Mouse (Mus musculus) liver, postnatal 0 days (tissue): Measurements from ENCODE around the gene Gtf2a1. TPM values are rescaled to one million over a fixed set of nuclear protein-coding genes. Genes with fewer than 3 reads are reported as not detected.

Experiments used
- ATAC-seq: fragments of 200-750 bp; cut with Nextera tagmentation; 2 replicates; pipeline ENCODE4 v1.8.0; 2017; ENCODE audit warnings: mild to moderate bottlenecking, moderate library complexity
- DNase-seq: peaks from one replicate; pipeline ENCODE4 v3.0.0-alpha.2; 2016
- H3K27ac ChIP-seq: fragments of 300-500 bp; sonication (generic); 2 replicates; pipeline ENCODE4 v1.5.1; 2014; ENCODE audit warnings: antibody characterized with exemption, moderate library complexity, mild to moderate bottlenecking, low read depth
- H3K27me3 ChIP-seq: fragments of 300-500 bp; sonication (generic); 2 replicates; pipeline ENCODE4 v1.6.1; 2014; ENCODE audit warnings: low read length, control low read depth, mixed read lengths; ENCODE audit not compliant: insufficient read depth
- H3K36me3 ChIP-seq: fragments of 300-500 bp; sonication (generic); replicated peaks from 2 replicates; pipeline ENCODE4 v1.6.1; 2014; ENCODE audit warnings: mild to moderate bottlenecking, control low read depth, low read length, moderate library complexity, mixed read lengths; ENCODE audit not compliant: insufficient read depth
- H3K4me1 ChIP-seq: fragments of 300-500 bp; sonication (generic); 2 replicates; pipeline ENCODE4 v1.6.1; 2014; ENCODE audit warnings: antibody characterized with exemption, mild to moderate bottlenecking, control low read depth; ENCODE audit not compliant: insufficient read depth
- H3K4me2 ChIP-seq: fragments of 300-500 bp; sonication (generic); 2 replicates; pipeline ENCODE4 v1.6.1; 2014; ENCODE audit warnings: low read depth, mild to moderate bottlenecking, low read length, moderate library complexity, mixed read lengths
- H3K4me3 ChIP-seq: fragments of 300-500 bp; sonication (generic); 2 replicates; pipeline ENCODE4 v1.5.1; 2014; ENCODE audit warnings: low read depth, low read length
- H3K9ac ChIP-seq: fragments of 300-500 bp; sonication (generic); replicated peaks from 2 replicates; pipeline ENCODE4 v1.6.1; 2014; ENCODE audit warnings: mild to moderate bottlenecking, moderate library complexity
- H3K9me3 ChIP-seq: fragments of 300-500 bp; sonication (generic); 2 replicates; pipeline ENCODE4 v1.6.1; 2016; ENCODE audit warnings: mild to moderate bottlenecking, control low read depth, low read length, mixed read lengths
- CTCF ChIP-seq: sonication (generic); IDR thresholded peaks from 2 replicates; pipeline ENCODE4 v1.5.1; 2016; ENCODE audit warnings: antibody characterized with exemption, low read depth
- EP300 ChIP-seq: IDR thresholded peaks from 2 replicates; pipeline ENCODE4 v1.6.1; 2016; ENCODE audit warnings: antibody characterized with exemption, low read depth, mild to moderate bottlenecking
- WGBS: fragments of 180-500 bp; shearing (Covaris S2); extraction: QIAGEN DNeasy Blood & Tissue Kit; methylation state at CpG from one replicate; pipeline ENCODE4 v1.1.7; 2014; ENCODE audit not compliant: insufficient replicate concordance; 5-methylcytosine and 5-hydroxymethylcytosine counted together
- polyA plus RNA-seq: library from polyadenylated mRNA; unstranded; fragments of >200 nt; fragmentation: Nextera tagmentation; extraction: Ambion mirVana; gene quantifications from 2 replicates; pipeline ENCODE4 v1.2.1, GENCODE M21; 2015

Gene Gtf2a1
- polyA plus RNA-seq, 1 experiment from 2014 or later: 13.4 TPM

DNA sequence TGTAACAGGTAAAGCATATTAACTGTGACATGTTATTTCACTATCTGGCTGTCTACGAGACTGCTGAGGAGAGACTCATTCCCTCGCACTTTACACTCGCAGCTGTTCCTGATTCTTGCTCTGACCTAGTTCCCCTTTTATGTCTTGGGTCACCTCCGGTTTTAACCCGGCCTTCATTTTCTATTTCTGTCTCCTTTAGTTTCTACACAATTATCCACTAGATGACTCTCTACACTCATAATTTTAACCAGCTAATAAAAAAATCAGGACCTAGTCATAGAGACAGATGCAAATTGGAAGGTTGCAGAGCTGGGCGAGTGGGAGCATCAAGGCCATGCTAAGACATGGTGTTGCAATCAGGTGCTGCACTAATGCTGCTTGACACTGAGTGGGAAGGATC is 55.8 kb downstream of the Gtf2a1 start:
- H3K36me3 ChIP-seq: no peaks in the 10 kb centered on the region
- WGBS: 32% methylated on average over 6 of the region's 6 CpGs
- H3K4me1 ChIP-seq: no peaks in the 10 kb centered on the region
- no peak overlapping the region for H3K27ac ChIP-seq
- ATAC-seq: no peak
- no peaks in the 10 kb centered on the region for H3K9me3 ChIP-seq
- no peak overlapping the region for H3K9ac ChIP-seq
- no peaks in the 10 kb centered on the region for H3K27me3 ChIP-seq
- DNase-seq: no peak
- TF ChIP-seq CTCF (no peak), EP300 (no peak)
- H3K4me2 ChIP-seq: no peak overlapping the region
- no peak overlapping the region for H3K4me3 ChIP-seq

DNA sequence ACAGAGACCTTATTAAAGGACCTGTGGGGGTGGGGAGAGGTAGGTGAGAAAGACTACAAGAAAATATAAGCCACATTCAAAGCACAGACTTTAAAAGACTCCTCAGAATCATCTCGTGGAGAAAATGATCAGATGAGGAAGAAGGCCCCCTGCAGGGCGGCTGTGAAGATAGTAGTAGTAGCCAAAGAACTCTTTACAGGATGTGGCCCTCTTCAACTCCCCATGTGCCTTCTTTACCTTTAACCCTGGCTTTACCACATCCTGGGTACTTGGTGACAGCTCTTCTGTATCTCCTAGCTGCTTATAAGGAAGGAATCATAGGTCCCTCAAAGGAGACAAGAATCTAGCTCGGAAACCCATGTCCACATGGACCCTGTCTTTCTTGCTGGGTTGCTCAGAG is 66.7 kb downstream of the Gtf2a1 start:
- H3K27ac ChIP-seq: no peak overlapping the region
- no peak for TF ChIP-seq EP300
- TF ChIP-seq CTCF: no peak
- 51% methylated on average over 3 of the region's 3 CpGs for WGBS
- no peaks in the 10 kb centered on the region for H3K27me3 ChIP-seq
- H3K36me3 ChIP-seq: no peaks in the 10 kb centered on the region
- no peaks in the 10 kb centered on the region for H3K9me3 ChIP-seq
- H3K4me2 ChIP-seq: no peak overlapping the region
- H3K4me1 ChIP-seq: no peaks in the 10 kb centered on the region
- no peak overlapping the region for H3K9ac ChIP-seq
- ATAC-seq (no peak), DNase-seq (no peak)
- H3K4me3 ChIP-seq: no peak overlapping the region

DNA sequence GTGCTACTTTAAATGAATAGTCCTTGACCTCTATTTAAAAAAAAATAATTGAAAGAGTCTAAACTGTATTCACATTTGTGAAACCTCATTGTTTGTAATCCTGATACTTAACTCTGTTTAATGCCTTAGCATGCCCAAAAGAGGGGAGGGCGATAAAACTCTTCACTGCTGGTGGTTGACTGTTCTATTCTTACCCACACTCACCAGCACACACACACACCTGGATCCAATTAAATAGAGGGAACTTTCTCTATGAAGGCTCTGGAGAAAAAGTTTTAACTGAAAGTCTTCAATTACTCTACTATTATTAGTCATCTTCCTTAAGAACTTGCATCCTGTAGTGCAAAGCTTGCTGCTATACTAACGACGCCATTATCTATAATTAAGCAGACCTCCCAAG is 72.5 kb downstream of the Gtf2a1 start:
- no peak for TF ChIP-seq CTCF
- no peak for TF ChIP-seq EP300
- no peak for ATAC-seq
- WGBS: 86% methylated on average over 3 of the region's 3 CpGs

DNA sequence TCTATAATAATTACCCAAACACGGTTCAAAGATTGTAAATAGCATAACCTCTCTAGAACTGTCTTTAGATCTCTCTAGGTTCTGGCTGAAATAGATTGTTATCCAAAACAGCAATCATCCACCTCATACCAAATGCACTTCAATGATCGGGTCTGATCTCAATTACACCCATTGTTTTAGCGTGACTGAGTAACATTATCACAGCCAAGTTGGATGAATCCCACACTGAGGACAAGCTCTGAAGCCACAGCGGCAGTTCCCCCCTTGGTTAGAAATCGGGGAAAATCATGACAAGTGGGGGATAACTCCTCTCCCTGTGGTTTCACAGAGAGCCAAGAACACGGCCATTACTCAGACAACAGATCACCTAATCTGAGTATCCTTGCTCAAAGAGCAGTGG is 76.3 kb downstream of the Gtf2a1 start:
- no peak overlapping the region for H3K9ac ChIP-seq
- no peak for DNase-seq
- no peak for ATAC-seq
- H3K36me3 ChIP-seq: no peaks in the 10 kb centered on the region
- H3K27ac ChIP-seq: no peak overlapping the region
- no peaks in the 10 kb centered on the region for H3K27me3 ChIP-seq
- H3K4me1 ChIP-seq: no peaks in the 10 kb centered on the region
- H3K9me3 ChIP-seq: no peaks in the 10 kb centered on the region
- WGBS: 75% methylated on average over 6 of the region's 6 CpGs
- no peak for TF ChIP-seq EP300
- no peak for TF ChIP-seq CTCF
- no peak overlapping the region for H3K4me3 ChIP-seq
- no peak overlapping the region for H3K4me2 ChIP-seq

More for the DNA sequence above, 72.5 kb downstream of the Gtf2a1 start:
- no peak overlapping the region for H3K4me2 ChIP-seq
- H3K27ac ChIP-seq: no peak overlapping the region
- H3K36me3 ChIP-seq: no peaks in the 10 kb centered on the region
- no peaks in the 10 kb centered on the region for H3K4me1 ChIP-seq
- H3K9me3 ChIP-seq: no peaks in the 10 kb centered on the region
- H3K4me3 ChIP-seq: no peak overlapping the region
- H3K9ac ChIP-seq: no peak overlapping the region
- no peaks in the 10 kb centered on the region for H3K27me3 ChIP-seq
- DNase-seq: no peak

DNA sequence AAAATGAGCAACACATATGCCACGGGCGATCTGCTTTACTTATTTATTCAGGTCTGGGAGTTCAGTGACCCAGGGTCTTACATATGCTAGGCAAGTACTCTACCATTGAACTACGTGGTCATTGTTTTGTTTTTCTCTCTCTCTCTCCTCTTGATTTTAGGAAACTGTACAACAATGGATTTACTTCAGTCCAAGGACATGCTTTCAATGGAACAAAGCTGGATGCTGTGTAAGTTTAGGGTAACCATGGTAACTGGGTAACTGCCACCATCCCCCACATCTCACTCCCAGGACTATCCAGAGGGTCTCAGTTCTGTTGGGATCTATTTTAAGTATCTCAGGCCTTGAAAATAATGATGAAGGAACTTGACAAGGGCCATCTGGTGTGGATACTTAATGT is 78.5 kb downstream of the Gtf2a1 start:
- ATAC-seq (no peak), DNase-seq (no peak)
- Histone ChIP-seq H3K27me3 (no peaks in the 10 kb centered on the region), H3K4me1 (no peaks in the 10 kb centered on the region), H3K4me3 (no peak overlapping the region), H3K36me3 (no peaks in the 10 kb centered on the region), H3K9ac (no peak overlapping the region), H3K27ac (no peak overlapping the region), H3K4me2 (no peak overlapping the region), H3K9me3 (no peaks in the 10 kb centered on the region)
- 67% methylated on average over 3 of the region's 3 CpGs for WGBS
- TF ChIP-seq CTCF (no peak), EP300 (no peak)

Other genes with a start within 250 kb of the Gtf2a1 start
- 3.1 and 3.7 TPM in 2 replicates for gene Cep128, start 206.1 kb downstream of the Gtf2a1 start, polyA plus RNA-seq
- gene Tshr, start 205.9 kb downstream of the Gtf2a1 start, polyA plus RNA-seq: 0.02 and 0.07 TPM in 2 replicates
- 5.5 and 5.6 TPM in 2 replicates for gene Ston2, start 197.9 kb upstream of the Gtf2a1 start, polyA plus RNA-seq